Mouse (Mus musculus): Measurements from ENCODE around the gene Cplx2.

The Cplx2 gene

DNA sequence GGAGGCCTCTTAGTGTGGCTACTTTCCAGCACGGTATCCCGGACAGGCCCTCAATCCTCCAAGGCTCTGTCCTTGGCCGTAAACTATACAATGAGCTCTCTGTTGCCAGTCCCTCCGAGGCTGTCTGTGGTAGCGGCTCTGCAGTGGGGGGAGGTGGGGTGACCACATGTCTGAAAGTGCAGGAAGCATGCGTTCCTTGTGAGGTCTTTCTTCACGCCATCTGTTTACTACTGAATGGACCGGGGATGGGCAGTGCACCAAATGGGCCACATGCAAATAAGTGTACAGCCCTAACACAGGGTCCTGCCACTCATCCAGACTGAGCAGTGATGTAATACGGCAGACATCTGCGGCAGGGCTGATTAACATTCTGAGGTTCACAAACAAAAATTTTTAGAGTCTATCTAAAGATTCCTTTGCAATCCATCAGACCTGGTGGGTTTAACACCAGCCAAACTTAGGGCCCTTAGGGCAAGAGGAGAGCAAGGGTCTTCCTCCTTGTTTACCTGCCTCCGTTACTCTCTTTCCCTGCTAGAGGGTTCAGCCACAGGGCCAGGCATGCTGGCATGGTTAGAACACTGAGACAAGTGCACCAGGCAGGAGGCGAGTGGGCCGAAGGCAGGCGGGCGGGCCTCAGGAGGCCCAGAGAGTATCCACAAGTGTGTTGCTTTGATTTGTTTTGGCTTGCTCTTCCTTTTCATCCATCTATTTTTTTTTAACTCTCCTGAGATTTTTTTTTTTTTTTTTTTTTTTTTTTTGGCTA, 25.1 kb upstream of the Cplx2 start:
- no peak for TF ChIP-seq GATA4 (IDR thresholded peaks at IDR 0.05; ENCODE audit: insufficient replicate concordance, low read length)

- TF ChIP-seq GATA4 (IDR thresholded peaks at IDR 0.05; ENCODE audit: insufficient replicate concordance, low read length): no peak
Observed at GRCm38 (mm10) chr13:54348011-54348410, 23.1 kb upstream of the Cplx2 start.

DNA sequence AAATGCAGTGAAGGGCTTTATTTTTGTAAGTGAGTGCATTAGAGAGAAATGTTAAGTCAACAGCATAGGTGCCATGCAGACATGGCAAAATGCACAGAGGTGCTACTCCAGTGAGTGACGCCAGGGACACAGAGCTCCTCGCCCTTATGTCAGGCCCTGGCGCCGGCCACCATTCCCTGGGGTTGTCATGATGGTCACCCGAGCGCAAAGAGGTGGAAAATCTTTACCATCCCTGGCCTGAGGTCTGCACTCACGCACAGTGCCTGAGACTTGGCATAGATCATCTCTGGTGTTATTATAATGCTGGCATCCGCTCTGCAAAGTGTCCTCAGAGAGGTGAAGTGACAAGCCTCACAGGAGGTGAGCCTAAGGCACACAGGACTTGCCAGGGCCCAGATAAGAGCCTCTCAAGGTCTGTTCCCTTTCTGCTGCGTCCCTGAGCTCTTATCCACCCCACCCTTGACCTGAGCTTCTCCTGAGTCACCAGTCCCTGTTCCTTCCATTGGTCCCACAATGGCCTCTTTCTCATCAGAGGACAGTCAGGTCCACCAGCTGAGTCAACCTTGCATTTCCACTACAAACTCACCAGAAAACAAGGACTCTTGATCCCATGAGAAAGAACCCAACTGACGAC, 21.9 kb upstream of the Cplx2 start:
- TF ChIP-seq GATA4 (IDR thresholded peaks at IDR 0.05; ENCODE audit: insufficient replicate concordance, low read length): no peak

DNA sequence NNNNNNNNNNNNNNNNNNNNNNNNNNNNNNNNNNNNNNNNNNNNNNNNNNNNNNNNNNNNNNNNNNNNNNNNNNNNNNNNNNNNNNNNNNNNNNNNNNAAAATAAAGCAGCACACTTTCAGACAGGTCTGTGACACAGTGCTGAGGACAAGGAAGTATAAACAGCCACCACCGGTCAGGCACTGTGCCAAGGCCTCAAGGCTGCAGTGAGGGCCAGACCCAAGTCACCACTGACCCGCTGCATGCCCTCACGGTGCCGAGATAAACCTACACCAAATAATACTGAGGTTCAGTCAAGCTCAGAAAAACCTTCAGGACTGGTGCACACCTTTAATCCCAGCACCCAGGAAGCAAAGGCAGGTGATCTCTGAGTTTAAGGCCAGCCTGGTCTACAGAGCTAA, 13.7 kb upstream of the Cplx2 start:
- TF ChIP-seq GATA4 (IDR thresholded peaks at IDR 0.05; ENCODE audit: insufficient replicate concordance, low read length): no peak

- no peak for TF ChIP-seq GATA4 (IDR thresholded peaks at IDR 0.05; ENCODE audit: insufficient replicate concordance, low read length)
Observed at GRCm38 (mm10) chr13:54359181-54359580, 12.0 kb upstream of the Cplx2 start.

DNA sequence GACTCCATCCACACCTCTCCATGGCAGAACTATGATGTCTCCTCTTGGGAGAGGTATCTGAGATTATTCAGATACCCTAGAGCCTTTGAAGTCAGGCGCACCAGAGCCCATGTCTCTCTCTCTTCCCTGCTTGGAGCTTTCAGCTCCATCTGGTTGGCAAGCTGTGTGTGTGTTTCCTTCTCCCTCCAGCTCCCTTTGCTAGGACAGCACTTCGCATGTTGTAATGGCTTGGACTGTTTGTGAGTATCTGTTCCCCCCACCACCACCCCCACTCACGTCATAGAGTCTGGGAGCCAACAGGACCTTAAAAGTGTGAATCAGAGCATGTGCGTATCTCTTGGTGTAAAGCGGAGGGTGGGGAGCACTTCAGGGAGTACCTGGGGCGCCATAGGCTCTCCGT, 6.5 kb upstream of the Cplx2 start:
- no peak for TF ChIP-seq GATA4 (IDR thresholded peaks at IDR 0.05; ENCODE audit: insufficient replicate concordance, low read length)

DNA sequence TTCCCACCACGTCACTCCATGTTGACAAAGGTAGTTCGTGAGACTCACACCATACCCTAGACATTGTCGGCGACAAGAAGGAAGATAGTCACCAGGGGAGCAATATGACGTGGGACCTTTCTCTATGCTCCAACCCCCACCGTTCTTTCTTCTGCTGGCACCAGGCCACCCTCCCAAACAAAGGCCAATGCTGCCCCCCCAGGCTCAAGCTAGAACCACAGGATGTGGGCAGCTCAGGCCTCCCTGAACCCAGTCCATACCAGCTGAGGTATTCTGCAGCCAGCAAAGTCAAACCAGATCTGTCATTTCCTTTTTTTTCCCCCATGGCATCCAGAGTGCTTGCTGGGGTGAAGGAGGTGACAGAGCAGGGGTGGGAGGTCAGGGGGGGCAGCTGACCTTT, 3.4 kb upstream of the Cplx2 start:
- TF ChIP-seq GATA4 (IDR thresholded peaks at IDR 0.05; ENCODE audit: insufficient replicate concordance, low read length): no peak

GRCm38 (mm10) chr13:54368181-54368580, 3.0 kb upstream of the Cplx2 start:
- TF ChIP-seq GATA4 (IDR thresholded peaks at IDR 0.05; ENCODE audit: insufficient replicate concordance, low read length): no peak

DNA sequence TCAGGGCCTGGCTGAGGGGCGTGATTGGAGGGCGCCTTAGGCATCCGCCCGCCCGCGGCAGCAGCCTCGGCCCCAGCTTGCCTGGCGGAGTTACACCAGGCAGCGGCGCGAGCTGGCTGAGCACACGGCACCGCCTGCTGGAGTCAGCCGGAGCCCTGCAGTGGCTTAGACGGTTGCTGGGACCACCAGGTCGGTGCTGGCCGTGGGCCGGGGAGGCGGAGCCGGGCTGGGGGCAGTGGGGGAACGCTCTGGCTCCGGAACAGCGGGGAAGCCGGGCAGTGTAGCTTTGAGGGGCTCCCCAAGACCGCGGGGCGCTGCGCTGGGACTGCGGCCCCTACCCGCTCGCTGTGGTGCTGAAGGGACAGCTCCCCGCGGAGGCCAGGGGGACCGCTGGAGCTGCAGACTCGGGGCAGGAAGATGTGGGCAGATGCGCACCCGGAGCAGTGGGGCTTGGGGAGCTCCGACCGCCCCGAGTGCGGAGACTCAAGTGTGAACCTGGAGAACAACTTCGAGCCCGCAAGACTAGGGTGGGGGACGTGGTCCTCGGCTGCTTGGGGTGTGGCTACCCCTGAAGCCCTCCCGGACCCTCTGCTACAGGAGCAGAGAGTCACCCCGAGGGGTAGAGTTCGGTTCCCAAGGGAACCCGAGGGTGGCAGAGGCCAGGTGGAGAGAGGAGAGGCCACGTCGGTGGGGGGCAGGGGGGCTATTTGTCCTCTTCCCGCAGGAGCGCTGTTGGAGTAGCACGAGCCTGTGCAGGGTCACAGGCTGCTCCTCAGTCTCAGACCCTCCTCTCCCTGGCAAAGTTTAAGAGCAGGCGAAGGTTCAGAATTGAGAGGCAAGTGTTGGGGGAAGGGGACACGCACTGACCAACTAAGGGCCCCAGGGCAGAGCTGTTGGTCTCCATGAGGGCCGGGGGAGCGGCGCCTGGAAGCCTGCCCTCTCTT, 510 bp downstream of the Cplx2 start:
- no peak for TF ChIP-seq GATA4 (IDR thresholded peaks at IDR 0.05; ENCODE audit: insufficient replicate concordance, low read length)

DNA sequence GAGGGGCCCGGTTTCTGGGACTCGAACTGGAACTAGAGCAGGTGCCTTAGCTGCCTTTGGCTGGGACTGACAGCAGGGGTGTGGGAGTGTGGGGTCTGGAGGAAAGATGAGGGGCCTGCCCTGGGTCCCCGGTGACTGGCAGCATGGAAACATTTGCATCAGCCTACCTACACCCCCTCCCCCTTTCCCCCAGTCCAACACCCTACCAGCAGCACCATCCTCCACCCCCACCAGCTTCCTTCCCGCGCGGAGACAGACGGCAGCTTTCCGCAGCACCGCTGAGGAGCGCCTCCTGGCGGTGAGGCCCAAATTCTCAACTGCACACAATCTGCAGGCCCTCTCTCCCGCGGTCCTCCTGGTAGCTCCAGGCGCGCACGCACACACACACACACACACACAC, 1.5 kb downstream of the Cplx2 start:
- no peak for TF ChIP-seq GATA4 (IDR thresholded peaks at IDR 0.05; ENCODE audit: insufficient replicate concordance, low read length)

DNA sequence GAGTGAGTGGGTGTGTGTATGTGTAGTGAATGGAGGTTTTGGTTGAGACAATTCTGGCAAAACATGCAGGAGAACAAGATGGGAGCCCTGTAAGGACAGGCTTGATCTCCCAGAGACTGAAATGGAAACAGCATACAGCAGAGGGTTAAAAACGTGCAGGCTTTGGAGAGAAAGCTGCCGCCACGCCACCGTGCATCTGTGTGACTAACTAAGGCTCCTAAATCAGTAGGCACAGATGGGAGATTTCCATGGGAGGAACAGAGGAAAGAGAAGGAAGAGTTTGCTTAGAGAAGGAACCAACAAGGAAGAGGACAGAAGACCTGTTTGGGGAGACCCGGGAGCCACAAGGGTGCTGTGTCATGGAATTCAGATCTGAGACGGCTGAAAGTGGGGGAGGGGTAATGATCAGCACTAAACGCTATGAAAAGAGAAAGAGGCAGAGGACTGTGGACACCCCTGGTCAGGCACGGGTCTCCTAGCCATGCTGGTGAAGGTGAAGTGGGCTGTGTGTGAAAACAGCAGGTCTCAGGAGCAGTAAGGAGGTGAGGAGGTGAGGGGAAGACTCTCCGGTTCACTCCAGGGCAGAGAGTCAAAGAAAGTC, 3.1 kb downstream of the Cplx2 start:
- no peak for TF ChIP-seq GATA4 (IDR thresholded peaks at IDR 0.05; ENCODE audit: insufficient replicate concordance, low read length)

GRCm38 (mm10) chr13:54375497-54376495, 4.6 kb downstream of the Cplx2 start:
- TF ChIP-seq GATA4 (IDR thresholded peaks at IDR 0.05; ENCODE audit: insufficient replicate concordance, low read length): no peak

- TF ChIP-seq GATA4 (IDR thresholded peaks at IDR 0.05; ENCODE audit: insufficient replicate concordance, low read length): no peak
Observed at GRCm38 (mm10) chr13:54376736-54377135, 5.6 kb downstream of the Cplx2 start.

DNA sequence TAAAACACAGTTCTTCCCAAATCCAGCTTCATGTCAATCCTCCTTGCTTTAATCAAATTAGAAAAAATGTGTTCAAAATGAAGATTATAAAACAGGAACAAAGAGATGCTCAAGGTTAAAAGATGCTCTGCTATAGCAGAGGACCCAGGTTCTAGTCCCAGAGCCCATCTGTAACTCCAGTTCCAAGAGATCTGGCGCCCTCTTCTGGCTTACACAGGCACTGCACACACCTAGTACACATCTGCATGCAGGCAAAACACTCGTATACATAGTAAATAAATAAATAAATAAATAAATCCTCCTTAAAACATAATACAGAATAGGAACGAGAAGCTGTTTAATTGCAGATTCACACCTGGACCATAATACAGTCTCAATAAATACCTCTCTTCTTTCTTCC, 6.9 kb downstream of the Cplx2 start:
- TF ChIP-seq GATA4 (IDR thresholded peaks at IDR 0.05; ENCODE audit: insufficient replicate concordance, low read length): no peak

Data from liver, adult (tissue).